Mouse (Mus musculus) midbrain, embryonic 14.5 days (tissue): ENCODE data around the gene Pde11a. TPM values are rescaled to one million over a fixed set of nuclear protein-coding genes. Genes with fewer than 3 reads are reported as not detected.
A peak's percentile ranks its signal among the peaks of the same experiment; 100 is the strongest.

ENCODE experiments used
- ATAC-seq: fragments of 200-750 bp; cut with Nextera tagmentation; 2 replicates; pipeline ENCODE4 v1.8.0; 2017; ENCODE audit warnings: moderate number of reproducible peaks, moderate library complexity; ENCODE audit not compliant: low FRiP score, low TSS enrichment
- DNase-seq: peaks from one replicate; pipeline ENCODE4 v3.0.0-alpha.2; 2015
- H3K27ac ChIP-seq: fragments of 300-500 bp; sonication (generic); replicated peaks from 2 replicates; pipeline ENCODE4 v1.5.1; 2014; ENCODE audit warnings: mild to moderate bottlenecking, low read depth, low read length, moderate library complexity
- H3K27me3 ChIP-seq: fragments of 300-500 bp; sonication (generic); 2 replicates; pipeline ENCODE4 v1.6.1; 2014; ENCODE audit warnings: low read length, control low read depth, mixed read lengths; ENCODE audit not compliant: control insufficient read depth, insufficient read depth
- H3K36me3 ChIP-seq: fragments of 300-500 bp; sonication (generic); 2 replicates; pipeline ENCODE4 v1.6.1; 2014; ENCODE audit warnings: low read length, control low read depth; ENCODE audit not compliant: control insufficient read depth, insufficient read depth
- H3K4me1 ChIP-seq: fragments of 300-500 bp; sonication (generic); 2 replicates; pipeline ENCODE4 v1.6.1; 2014; ENCODE audit warnings: mild to moderate bottlenecking, antibody characterized with exemption, low read length, control low read depth; ENCODE audit not compliant: control insufficient read depth, insufficient read depth
- H3K4me2 ChIP-seq: fragments of 300-500 bp; sonication (generic); 2 replicates; pipeline ENCODE4 v1.6.1; 2014; ENCODE audit warnings: mild to moderate bottlenecking, low read length, moderate library complexity
- H3K4me3 ChIP-seq: fragments of 300-500 bp; sonication (generic); replicated peaks from 2 replicates; pipeline ENCODE4 v1.5.1; 2014; ENCODE audit warnings: low read depth, low read length
- H3K9ac ChIP-seq: fragments of 300-500 bp; sonication (generic); replicated peaks from 2 replicates; pipeline ENCODE4 v1.6.1; 2014; ENCODE audit warnings: mild to moderate bottlenecking, low read length, moderate library complexity
- H3K9me3 ChIP-seq: fragments of 300-500 bp; sonication (generic); 2 replicates; pipeline ENCODE4 v1.6.1; 2016; ENCODE audit warnings: low read length, control low read depth, mixed read lengths; ENCODE audit not compliant: control insufficient read depth
- WGBS: fragments of 180-500 bp; shearing (Covaris S2); extraction: QIAGEN DNeasy Blood & Tissue Kit; methylation state at CpG from one replicate; pipeline ENCODE4 v1.1.7; 2014; 5-methylcytosine and 5-hydroxymethylcytosine counted together
- polyA plus RNA-seq: library from polyadenylated mRNA; unstranded; fragments of >200 nt; fragmentation: Nextera tagmentation; extraction: Ambion mirVana; gene quantifications from 2 replicates; pipeline ENCODE4 v1.2.1, GENCODE M21; 2014

Pde11a gene
- 0.36 and 0.63 TPM in 2 replicates for polyA plus RNA-seq

- H3K4me2 ChIP-seq = peak within 1 kb of the TSS; percentile 92
- H3K9me3 ChIP-seq = no peaks in the 10 kb centered on the region
- WGBS = 19% methylated on average over 40 of the region's 41 CpGs
- peak within 1 kb of the TSS; percentile 57 for H3K9ac ChIP-seq
- H3K27me3 ChIP-seq = 0 out of 2 replicates have a peak, but pooled peaks cover 8% of the 10 kb centered on the region
- no peaks in the 10 kb centered on the region for H3K36me3 ChIP-seq
- peak; percentile 55; the same call in 1 of the 2 replicates for ATAC-seq
- H3K27ac ChIP-seq = no peak within 1 kb of the TSS
- H3K4me3 ChIP-seq = peak within 1 kb of the TSS; percentile 42
- peak; percentile 58 for DNase-seq
- H3K4me1 ChIP-seq = 0 out of 2 replicates have a peak, but pooled peaks cover 6% of the 10 kb centered on the region
These were observed at the start of gene Pde11a for GRCm38 (mm10) chr2:76338215-76339156. TSS of gene Pde11a (minus strand) at chr2:76338774.

- no peak overlapping the region for H3K4me3 ChIP-seq
- no peaks in the 10 kb centered on the region for H3K9me3 ChIP-seq
- no peaks in the 10 kb centered on the region for H3K4me1 ChIP-seq
- H3K9ac ChIP-seq = no peak overlapping the region
- DNase-seq (no peak), ATAC-seq (no peak)
- no peak overlapping the region for H3K27ac ChIP-seq
- H3K27me3 ChIP-seq = no peaks in the 10 kb centered on the region
- peaks cover 40% of the 10 kb centered on the region for H3K36me3 ChIP-seq
- no peak overlapping the region for H3K4me2 ChIP-seq
These were observed 48.0 kb upstream of the Pde11a start for GRCm38 (mm10) chr2:76386531-76386930.

GRCm38 (mm10) chr2:76378646-76379045 lies 40.1 kb upstream of the Pde11a start:
- Histone ChIP-seq H3K9me3 (no peaks in the 10 kb centered on the region), H3K4me1 (no peaks in the 10 kb centered on the region), H3K9ac (no peak overlapping the region), H3K4me2 (no peak overlapping the region), H3K36me3 (peaks cover 87% of the 10 kb centered on the region), H3K27ac (no peak overlapping the region), H3K4me3 (no peak overlapping the region), H3K27me3 (no peaks in the 10 kb centered on the region)
- DNase-seq (no peak), ATAC-seq (no peak)
- 97% methylated on average over 19 of the region's 19 CpGs for WGBS

GRCm38 (mm10) chr2:76374544-76375206 lies 36.1 kb upstream of the Pde11a start:
- Histone ChIP-seq H3K36me3 (peaks cover 69% of the 10 kb centered on the region), H3K27ac (no peak overlapping the region), H3K9ac (no peak overlapping the region), H3K4me3 (no peak overlapping the region), H3K4me1 (peaks cover 8% of the 10 kb centered on the region), H3K9me3 (no peaks in the 10 kb centered on the region), H3K27me3 (no peaks in the 10 kb centered on the region), H3K4me2 (no peak overlapping the region)
- DNase-seq = no peak
- WGBS = 95% methylated on average over 6 of the region's 6 CpGs
- ATAC-seq = no peak

- no peak overlapping the region for H3K9ac ChIP-seq
- WGBS = 93% methylated on average over 4 of the region's 4 CpGs
- peaks cover 8% of the 10 kb centered on the region for H3K4me1 ChIP-seq
- no peak overlapping the region for H3K27ac ChIP-seq
- ATAC-seq = no peak
- no peaks in the 10 kb centered on the region for H3K27me3 ChIP-seq
- no peak overlapping the region for H3K4me3 ChIP-seq
- peaks cover 46% of the 10 kb centered on the region for H3K36me3 ChIP-seq
- H3K9me3 ChIP-seq = no peaks in the 10 kb centered on the region
- no peak overlapping the region for H3K4me2 ChIP-seq
- no peak for DNase-seq
These were observed 33.7 kb upstream of the Pde11a start for GRCm38 (mm10) chr2:76372244-76372643.

- Histone ChIP-seq H3K27ac (no peak overlapping the region; the same call in 1 of the 2 replicates), H3K27me3 (no peaks in the 10 kb centered on the region), H3K4me3 (peak overlapping the region; percentile 95), H3K4me1 (peaks cover 8% of the 10 kb centered on the region), H3K9ac (peak overlapping the region; percentile 81), H3K36me3 (peaks cover 36% of the 10 kb centered on the region), H3K9me3 (no peaks in the 10 kb centered on the region), H3K4me2 (peak overlapping the region; percentile 79)
- WGBS = 5% methylated on average over 7 of the region's 7 CpGs
- ATAC-seq (no peak), DNase-seq (no peak)
These were observed 32.0 kb upstream of the Pde11a start for GRCm38 (mm10) chr2:76370656-76370922.

- Histone ChIP-seq H3K27ac (peak within 1 kb of the TSS; percentile 67), H3K9ac (peak within 1 kb of the TSS; percentile 81), H3K4me1 (peaks cover 8% of the 10 kb centered on the region), H3K9me3 (no peaks in the 10 kb centered on the region), H3K4me2 (peak within 1 kb of the TSS; percentile 79), H3K4me3 (peak within 1 kb of the TSS; percentile 95), H3K27me3 (no peaks in the 10 kb centered on the region), H3K36me3 (peaks cover 31% of the 10 kb centered on the region)
- ATAC-seq (peak; percentile 92), DNase-seq (peak; percentile 96)
- under 1% methylated on average over 61 of the region's 61 CpGs for WGBS
These were observed 31.5 kb upstream of the Pde11a start, which contains the start of gene Rbm45 for GRCm38 (mm10) chr2:76369821-76370655. TSS of gene Rbm45 (plus strand) at chr2:76369984.

- DNase-seq = no peak
- peak; percentile 3; the same call in 1 of the 2 replicates for ATAC-seq
- H3K36me3 ChIP-seq = peaks cover 21% of the 10 kb centered on the region
- H3K4me2 ChIP-seq = no peak overlapping the region
- WGBS = 74% methylated on average over 12 of the region's 13 CpGs
- peaks cover 8% of the 10 kb centered on the region for H3K4me1 ChIP-seq
- no peaks in the 10 kb centered on the region for H3K9me3 ChIP-seq
- H3K9ac ChIP-seq = no peak overlapping the region
- H3K27me3 ChIP-seq = no peaks in the 10 kb centered on the region
- no peak overlapping the region for H3K4me3 ChIP-seq
- no peak overlapping the region for H3K27ac ChIP-seq
These were observed 30.5 kb upstream of the Pde11a start for GRCm38 (mm10) chr2:76368861-76369660.
